Mouse (Mus musculus) urinary bladder, postnatal 25 days (tissue): ENCODE results near the gene B4galnt4.
A peak's percentile ranks its signal among the peaks of the same experiment; 100 is the strongest.
"Not testable (repeated sequence)": the region's sequence is repeated elsewhere in the genome, so short reads cannot be mapped to it uniquely, and the experiment has no call there.

Experiments used
- DNase-seq: peaks from one replicate; pipeline ENCODE4 v3.0.0; 2022; ENCODE audit warnings: low spot score

The B4galnt4 gene

DNA sequence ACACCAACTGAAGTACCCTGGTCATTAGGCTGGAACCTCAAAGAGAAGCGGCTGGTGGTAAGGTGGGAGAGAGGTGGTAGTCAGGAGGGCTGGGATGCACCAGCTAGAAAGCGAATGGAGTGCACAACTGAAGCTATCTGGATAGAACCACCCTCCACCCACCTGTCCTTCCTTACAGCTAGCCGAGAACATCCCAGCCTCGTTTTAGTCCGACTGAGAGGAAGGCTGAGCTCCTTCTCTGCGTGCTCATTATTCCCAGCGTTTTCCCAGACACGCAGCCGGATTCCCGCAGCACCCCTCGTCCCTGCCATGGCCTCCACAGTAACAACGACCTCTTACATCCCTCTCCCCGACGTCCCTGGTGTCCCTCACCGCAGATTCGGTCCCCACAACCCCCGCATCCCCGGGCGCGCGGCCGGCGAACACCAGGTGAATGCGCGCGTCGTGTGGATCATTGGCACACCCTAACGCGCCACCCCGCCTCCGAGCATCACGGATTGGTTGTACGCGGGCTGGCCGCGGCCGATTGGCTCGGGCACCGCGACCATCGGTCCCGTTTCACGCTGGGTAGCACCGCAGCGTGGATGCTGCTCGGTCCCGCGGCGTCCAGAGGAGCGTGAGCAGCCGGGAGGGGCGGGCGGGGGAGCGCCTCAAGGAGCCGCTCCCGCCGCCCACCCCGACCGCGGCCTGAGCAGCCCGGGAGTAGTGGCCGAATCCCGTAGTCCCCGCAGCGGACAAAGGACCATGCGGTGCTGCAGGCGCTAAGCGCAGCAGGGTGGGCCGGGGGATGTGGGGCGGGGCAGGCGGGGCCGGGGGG is at the start of gene B4galnt4:
Gene B4galnt4 (plus strand): TSS at position 679 of the 817 bp plus-strand sequence.
- peak; percentile 55 for DNase-seq

DNA sequence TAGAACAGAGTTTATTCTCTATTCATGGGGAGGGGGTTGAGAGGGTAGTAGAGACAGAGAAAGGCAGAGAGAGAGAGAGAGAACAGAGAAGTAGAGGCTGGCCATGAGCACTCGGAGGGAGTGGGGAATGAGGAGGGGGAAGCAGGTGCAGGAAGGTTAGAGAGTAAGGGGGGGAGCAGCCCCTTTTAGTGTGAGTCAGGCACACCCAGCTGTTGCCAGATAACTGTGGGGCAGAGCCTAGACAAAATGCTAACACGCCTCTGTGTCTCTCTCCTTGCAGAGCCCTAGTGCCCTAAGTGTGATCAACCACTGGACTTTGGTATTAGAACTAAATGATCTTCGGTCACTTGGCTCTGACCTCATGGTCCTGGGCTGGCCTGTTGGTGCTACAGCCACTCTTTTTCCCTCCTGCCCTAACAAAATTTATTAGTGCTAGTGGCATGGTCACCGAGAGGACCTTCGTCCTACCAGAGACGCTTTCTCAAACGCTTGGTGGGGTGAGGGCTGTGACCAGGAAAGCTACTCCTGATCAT is 49.6 kb upstream of the B4galnt4 start:
- DNase-seq, result no peak

DNA sequence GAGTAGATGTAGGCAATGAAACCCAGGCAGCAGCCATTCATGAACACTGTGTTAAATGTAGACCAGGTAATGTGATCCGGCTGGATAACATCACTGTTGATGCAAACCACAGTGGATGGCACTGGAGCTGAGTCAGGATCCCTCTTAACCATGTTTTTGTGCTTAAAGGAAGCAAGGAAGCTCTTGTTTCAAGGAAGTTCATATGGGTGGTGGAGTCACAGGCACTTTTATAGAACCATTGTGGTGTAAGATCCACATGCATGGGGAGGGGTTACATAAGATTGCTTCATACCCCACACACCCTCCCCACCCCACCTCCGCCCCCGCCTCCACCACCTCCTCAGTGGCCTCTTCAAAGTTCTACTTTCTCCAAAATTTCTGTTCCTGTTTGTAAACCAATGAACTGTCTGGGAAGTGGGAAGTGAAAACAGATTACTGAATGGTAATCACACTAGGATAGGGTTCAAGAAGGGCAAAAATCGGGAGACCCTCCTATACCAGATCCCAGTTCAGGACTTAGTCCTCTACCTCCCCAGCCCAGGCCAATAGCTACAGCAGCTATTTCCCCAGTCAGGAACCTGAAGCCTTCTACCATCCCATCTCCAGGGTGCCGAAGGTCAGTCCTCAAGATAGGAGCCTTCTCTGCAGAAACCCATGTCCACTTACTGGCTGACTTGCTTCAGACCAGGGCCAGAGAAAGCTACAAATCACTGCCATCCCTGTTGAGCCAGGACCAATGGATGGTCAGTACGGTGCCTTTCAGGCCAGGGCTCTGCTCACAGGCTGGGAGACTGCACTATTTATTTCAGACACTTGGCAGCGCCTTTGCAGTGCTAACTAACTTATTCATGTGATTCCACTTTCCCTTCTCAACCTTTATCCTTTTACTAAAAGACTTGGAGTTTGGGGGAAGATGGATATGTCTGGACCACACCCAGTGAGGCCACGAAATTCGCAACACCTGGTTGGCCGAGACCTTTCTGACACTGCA is 43.9 kb upstream of the B4galnt4 start:
- no peak for DNase-seq

DNA sequence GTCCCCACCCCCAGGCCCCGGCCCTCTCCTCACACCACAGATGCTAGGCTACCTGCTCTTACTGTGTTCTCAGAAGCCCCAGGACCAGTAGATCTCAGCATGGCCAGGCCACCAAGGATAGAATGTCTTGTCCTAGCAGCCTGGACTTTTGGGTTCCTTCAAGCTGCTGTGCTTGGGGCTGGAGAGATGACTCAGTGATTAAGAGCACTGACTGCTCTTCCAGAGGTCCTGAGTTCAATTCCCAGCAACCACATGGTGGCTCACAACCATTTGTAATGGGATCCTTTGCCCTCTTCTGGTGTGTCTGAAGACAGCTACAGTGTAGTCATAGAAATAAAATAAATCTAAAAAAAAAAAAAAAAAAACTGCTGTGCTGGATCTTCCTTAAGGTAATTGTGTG is 43.1 kb upstream of the B4galnt4 start, which contains the start of gene Ifitm6:
Gene Ifitm6 (minus strand): TSS at position 101 of the 400 bp plus-strand sequence.
- not testable (repeated sequence) for DNase-seq

DNA sequence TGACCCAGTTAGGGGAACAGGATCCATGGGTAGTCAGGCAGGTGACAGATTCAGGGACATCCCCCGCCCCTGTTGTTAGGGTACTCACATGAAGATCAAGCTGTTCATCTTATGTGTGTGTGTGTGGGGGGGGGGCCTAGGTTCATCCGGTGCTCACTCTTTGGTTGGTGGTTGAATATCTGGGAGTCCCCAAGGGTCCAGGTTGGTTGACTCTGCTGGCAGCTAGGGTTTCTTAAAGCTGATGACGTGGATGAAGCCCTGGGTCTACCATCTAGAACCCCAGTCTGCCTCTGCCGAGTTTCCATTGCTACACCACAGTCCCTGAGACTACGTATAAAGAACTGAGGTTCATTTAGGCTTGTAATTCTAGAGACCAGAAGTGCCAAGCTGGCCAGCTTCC is 41.9 kb upstream of the B4galnt4 start:
- no peak for DNase-seq

DNA sequence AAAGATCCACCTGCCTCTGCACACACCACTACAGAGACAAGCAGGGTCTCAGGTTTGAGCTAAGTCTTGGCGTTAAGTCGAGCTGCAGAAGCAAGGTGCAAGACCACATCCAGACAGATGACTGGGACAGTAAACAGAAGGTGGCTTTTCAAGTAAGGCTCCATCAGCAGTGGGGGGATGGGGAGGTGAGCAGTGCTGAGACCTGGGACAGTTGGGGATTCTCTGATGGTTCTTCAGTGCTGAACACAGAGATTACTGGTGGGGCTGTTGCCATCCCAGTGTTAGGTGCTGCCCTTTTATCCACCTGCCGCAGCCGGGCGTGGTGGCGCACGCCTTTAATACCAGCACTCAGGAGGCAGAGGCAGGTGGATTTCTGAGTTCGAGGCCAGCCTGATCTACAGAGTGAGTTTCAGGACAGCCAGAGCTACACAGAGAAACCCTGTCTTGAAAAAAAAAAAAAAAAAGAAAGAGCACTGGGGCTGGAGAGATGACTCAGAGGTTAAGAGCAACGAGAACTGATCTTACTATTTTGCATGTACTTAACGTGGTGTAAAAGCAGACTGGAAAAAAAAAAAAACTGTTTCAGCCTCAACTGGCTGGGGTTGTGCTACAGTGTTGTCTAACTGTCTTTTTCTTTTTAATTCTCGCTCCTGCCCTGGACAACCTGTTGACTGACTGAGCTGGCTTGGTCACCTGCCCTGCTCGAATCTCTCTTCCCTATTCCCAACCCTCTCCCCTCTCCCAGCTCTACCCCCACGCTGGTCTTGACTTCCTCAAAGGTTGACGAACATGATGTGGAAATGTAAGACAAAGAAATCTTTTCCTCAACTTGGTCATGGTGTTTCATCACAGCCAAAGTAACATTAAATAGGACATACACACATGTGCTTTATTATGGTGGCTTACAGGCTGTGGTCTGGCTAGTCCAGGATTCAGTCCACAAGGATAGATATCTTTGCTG is 39.1 kb upstream of the B4galnt4 start:
- DNase-seq, result no peak

DNA sequence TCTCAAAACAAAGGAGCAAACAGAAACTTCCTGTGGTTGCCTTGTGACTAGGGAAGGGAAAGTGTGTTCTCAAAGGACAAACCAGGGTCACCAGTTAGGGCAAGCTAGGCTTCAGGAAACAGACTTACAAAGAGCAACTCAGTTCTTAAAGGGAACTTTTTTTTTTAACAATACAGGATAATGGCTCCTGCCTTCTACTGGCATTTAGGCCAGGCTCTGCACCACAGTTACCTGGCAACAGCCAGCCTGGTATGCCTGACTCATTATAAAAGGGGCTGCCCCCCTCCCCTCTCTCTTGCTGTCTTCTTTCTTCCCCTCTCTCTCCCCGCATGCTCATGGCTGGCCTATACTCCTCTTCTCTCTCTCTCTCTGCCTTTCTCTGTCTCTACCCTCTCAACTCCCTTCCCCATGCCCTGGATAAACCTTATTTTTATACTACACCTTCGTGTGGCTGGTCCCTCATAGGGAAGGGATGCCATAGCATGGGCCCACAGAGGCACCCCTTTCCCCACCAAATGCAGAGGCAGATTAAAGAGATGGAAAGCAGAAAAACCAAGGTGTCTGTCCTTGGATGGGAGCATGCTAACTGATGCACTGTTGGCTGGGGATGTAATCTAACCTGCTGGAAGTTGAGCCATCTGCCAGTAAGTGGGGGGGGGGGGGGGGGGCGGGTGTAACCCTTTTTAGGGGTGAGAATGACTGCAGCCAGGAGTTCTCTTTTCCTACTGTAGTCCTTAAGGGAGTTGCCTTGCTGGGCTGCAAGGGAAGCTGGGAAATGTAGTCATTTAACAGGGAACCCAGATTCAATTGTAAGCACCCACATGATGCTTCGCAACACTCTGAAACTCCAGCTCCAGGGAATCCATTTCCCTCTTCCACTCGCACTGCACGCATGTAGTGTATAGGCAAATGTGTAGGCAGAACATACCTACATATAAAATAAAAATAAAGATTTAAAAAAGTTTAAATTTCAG is 35.8 kb upstream of the B4galnt4 start:
- no peak for DNase-seq

DNA sequence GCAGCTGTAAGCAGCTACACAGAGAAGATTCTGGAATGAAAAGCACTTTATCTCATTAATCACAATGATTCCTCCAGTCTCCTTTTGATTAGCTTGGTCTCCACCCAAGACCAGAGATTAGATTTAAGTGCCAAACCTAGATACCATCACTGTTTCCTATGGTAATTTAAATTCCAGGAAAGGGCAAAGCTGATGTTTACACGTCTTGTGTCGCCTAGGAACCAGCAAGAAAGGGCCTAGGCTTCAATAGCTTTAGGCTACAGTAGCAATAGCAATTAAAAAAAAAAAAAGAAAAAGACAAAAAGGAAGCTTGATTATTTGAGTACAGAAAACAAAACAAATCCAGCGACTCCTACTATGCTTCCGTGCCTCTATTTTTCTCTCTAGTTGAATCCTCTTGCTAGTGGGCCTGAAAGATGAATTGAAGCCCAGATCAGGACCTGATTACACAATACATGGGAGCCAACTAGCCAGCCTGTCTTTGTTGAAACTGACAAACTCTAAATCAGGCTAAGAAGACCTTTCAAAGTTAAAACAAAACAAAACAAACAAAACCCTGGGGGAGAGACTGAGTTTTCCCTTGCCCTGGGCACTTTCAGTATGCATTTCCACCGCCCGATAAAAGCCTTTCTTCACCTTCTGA is 34.7 kb upstream of the B4galnt4 start:
- no peak for DNase-seq

DNA sequence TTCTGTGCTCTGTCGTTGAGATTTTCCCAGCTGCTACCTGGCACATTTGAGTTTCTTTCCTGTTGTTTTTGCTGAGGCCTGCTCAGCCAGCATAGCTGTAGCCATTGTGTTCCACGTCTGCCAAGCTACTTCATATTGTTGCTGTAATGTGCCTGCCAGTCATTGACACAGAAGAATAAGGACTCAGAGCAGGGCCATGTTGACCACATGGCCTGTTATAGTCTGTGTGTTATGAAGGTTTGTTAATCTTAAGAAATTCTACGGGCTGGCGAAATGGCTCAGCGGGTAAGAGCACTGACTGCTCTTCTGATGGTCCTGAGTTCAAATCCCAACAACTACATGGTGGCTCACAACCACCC is 34.2 kb upstream of the B4galnt4 start:
- no peak for DNase-seq

DNA sequence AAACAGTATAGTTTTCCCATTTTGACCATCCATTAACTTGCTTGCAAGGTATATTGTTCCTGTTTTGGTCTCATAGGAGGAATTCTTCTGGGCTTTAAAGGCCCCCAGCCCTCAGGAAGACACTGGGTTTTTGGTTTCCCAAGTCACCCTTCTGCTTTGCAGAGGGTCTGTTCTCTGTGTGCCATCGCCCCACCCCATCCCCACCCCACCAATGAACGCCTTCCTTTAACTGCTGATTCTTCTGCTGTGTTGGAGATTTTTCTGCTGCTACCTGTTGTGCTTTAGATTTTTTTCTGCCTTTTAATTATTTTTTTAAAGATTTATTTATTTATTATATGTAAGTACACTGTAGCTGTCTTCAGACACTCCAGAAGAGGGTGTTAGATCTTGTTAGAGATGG is 32.1 kb upstream of the B4galnt4 start, which contains the start of gene Gm17387:
Gene Gm17387 (plus strand): TSS at position 301 of the 400 bp plus-strand sequence.
- no peak for DNase-seq

DNA sequence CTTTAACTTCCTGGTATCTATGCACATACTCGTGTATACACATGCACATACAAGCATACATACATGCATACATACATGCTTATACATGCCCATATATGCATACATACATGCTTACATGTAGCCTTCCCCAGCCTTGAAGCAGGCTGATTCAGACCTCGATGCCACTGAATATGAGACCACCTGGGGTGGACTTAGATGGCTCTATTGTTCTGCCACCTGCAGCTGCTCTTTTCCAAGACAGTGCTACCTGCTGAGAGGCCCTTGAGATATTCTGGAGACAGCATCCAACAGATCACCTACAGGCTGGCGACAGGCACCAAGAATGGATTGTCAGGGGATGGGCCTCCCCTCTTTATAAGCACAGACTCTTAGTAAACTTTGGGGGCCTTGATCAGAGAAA is 30.5 kb upstream of the B4galnt4 start:
- DNase-seq, result no peak

DNA sequence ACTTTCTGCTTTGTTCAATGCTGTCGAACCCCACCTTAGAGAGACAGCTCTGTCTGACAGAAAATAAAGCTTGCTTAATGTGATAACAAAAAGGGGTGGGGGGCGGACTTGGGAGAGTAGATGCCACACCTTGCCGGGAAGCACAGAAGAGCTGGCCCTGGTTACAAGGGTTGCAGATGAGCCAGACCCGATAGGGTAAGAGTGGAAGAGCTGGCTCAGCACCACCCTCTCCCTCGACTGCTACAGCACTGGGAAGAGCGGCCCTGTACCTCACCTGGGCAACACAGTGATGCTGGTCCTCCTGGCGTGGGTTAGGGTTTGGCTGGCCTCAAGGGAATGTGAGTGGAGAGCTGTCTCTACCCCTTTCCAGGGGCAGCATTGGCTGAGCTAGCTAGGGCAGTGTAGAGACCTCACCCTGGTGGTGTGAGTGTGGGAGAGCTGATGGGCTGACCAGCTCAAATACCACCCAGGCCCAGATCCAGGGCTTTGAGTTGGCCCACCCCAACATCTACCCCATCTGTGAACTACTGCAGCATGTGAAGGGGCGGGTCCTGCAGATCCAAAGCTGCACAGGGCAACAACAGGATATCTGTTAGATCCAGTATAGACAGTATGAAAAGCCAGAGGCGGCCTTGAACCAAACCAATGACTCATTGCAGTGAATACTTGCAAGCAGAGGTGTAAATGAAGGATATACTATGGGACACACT is 28.3 kb upstream of the B4galnt4 start:
- DNase-seq, result no peak

DNA sequence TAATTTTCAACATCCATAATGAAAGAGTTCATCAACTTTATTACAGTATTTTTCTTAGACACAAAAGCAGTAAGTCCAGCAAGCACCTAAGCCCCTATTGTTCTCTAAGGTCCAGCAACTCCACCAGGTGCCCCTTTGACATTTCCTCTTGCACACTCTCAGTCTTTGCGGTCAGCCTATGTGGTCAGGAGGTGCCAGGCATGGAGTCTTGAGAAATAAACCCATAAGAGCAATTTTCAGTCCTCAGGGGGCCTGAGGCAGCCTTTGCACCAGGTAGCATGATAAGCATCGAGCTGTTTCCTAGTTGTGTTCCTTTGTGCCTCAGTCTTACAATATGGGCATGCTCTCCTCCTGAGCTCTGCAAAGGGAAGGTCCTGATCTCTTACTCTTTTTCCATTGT is 24.3 kb upstream of the B4galnt4 start:
- not testable (repeated sequence) for DNase-seq

DNA sequence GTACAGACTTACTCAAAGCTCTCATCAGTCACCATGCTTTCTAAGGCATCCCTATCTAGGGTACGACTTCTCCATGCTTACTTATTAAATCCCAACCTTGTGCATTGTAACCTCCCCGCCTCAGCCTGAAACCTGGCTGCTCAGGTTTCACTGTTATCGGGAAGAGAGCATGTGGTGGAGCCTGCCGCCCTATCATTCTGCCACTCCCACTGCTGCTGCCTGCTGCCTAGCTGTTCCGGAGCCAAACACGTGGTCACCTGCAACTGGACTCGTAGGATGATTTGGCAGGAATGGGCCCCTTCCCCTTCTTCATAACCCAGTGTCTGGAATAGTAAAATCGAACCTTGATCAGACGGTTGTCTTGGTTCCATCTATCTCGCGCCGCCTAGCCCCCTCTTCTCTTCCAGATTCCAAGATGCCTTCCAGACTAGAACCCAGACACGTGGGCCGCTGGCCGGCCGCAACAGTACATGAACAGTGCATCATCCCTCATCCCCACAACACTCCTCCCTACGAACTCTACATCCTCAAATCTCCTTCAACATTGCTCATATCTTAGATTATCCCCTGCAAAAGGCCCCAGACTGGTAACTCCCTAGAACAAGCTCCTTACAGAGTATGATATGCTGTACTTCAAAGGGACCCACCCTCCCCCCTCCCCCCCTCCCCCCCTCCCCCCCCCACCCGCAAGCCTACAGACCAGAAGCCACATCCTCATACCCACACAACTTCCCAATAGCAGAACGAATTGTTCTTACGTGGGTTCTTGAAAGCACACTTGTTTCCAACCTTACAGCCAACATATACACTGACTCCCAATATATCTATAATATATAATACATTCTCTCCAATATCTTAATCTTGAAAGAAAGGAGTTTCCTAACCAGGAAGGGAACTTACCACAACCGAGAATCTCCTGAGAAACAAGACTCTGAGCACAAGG is 22.5 kb upstream of the B4galnt4 start:
- DNase-seq, result no peak

DNA sequence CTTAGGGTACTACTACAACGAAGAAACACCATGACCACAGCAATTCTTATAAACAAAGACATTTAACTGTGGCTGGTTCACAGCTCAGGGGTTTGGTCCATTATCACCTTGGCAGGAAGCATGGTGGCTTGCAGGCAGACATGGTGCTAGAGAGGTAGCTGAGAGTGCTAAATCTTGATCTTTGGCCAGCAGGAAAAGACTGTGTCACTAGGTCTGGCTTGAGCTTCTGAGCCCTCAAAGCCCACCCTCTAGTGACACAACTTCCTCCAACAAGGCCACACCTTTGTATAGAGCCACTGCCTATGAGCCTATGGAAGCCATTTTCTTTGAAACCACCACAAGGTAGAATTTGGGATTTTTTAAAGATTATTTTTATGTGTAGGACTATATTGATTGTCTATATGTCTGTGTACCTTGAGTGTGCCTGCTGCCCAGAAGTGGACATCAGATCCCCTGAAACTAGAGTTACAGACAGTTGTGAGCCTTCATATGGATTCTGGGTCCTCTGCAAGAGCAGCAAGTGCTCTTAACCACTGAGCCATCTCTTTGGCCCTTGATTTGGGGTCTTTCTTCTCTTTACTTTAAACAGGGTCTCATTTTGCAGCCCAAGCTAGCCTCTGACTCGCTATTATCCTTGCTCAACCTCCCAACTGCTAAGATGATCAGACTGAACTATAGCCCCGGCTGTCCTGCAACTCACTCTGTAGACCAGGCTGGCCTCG is 21.4 kb upstream of the B4galnt4 start:
- DNase-seq, result no peak

DNA sequence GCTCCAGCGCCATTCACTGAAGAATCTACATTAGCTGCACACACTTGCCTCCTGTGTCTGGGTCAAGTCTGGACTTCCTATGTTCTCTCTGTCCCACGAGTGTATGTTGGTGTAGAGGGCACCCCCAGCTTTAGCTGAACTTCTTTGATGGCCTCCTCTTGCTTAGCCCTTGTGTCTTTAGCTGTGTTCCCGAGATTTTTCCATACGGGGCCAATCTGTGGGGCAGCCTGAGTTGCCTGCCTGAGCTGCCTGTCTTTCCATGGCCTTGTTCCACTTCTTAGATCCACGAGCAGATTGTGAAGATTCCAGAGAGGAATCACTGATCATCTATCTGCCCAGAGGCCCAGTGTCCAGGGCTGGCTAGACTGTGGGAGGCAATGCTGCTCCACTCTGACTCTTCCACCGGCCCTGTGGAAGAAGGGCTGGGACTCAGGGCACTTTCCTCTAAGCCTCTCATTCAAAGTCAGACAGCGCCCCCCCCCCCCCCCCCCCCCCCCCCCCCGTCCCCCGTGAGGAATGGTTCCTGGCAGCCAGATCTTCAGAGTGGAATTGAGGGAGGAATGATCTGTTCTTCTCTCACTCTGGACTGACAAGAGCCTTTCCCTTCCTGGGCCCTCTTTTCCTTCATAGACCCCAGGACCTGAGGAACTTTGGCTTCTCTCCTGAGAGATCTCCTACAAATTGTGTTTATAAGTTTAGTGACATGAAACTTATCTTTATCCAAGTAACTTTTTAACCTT is 19.9 kb upstream of the B4galnt4 start:
- DNase-seq, result no peak
